Mouse (Mus musculus): Measurements from ENCODE around the gene Mrps35.

GRCm38 (mm10) chr6:147028396-147028795, 14.2 kb upstream of the Mrps35 start:
- no peak for TF ChIP-seq EP300 (IDR thresholded peaks at IDR 0.05; ENCODE audit: low read depth)
- no peak for TF ChIP-seq CTCF (IDR thresholded peaks at IDR 0.05; ENCODE audit: low read depth)
